Mouse (Mus musculus) erythroid progenitor cell, adult 5-6 weeks (primary cell): ENCODE data around the gene Dcaf17. TPM values are rescaled to one million over a fixed set of nuclear protein-coding genes. Genes with fewer than 3 reads are reported as not detected.

Source experiments
- ATAC-seq: replicated peaks from 2 replicates; pipeline ENCODE4 v1.8.0; 2016; ENCODE audit warnings: moderate number of reproducible peaks, mild to moderate bottlenecking, moderate TSS enrichment, inconsistent platforms; ENCODE audit not compliant: poor library complexity, low FRiP score, severe bottlenecking
- total RNA-seq, 2 experiments: library from RNA; stranded (forward) in 1 of 2; stranded (reverse) in 1 of 2; fragments of 150-400 nt in 1 of 2; fragments of 186-747, 209-891 nt in 1 of 2; gene quantifications; 2 replicates each; pipeline versions ENCODE4 v1.2.3 to v1.2.4; 2015 to 2017; ENCODE audit warnings: low replicate concordance in 2 of 2

Gene Dcaf17
- total RNA-seq, 2 experiments from 2014 or later = 0.84 to 8.8 TPM

- no peak for ATAC-seq
Observed at GRCm38 (mm10) chr2:71116151-71116550, 61.0 kb downstream of the Dcaf17 start.

- ATAC-seq = no peak
Observed at GRCm38 (mm10) chr2:71117797-71118708, 62.9 kb downstream of the Dcaf17 start, which contains the start of gene Cybrd1. Gene Cybrd1 (plus strand): TSS chr2:71117923.

GRCm38 (mm10) chr2:71120844-71121243, 65.7 kb downstream of the Dcaf17 start:
- no peak for ATAC-seq

- no peak for ATAC-seq
Observed at GRCm38 (mm10) chr2:71121406-71121805, 66.3 kb downstream of the Dcaf17 start.

GRCm38 (mm10) chr2:71122268-71123029, 67.3 kb downstream of the Dcaf17 start:
- no peak for ATAC-seq

- ATAC-seq = no peak
Observed at GRCm38 (mm10) chr2:71123591-71123990, 68.5 kb downstream of the Dcaf17 start.

- no peak for ATAC-seq
Observed at GRCm38 (mm10) chr2:71127779-71128534, 72.8 kb downstream of the Dcaf17 start.

GRCm38 (mm10) chr2:71130366-71130765, 75.2 kb downstream of the Dcaf17 start:
- no peak for ATAC-seq

- ATAC-seq = no peak
Observed at GRCm38 (mm10) chr2:71131866-71132496, 76.9 kb downstream of the Dcaf17 start.

- no peak for ATAC-seq
Observed at GRCm38 (mm10) chr2:71134041-71134505, 78.9 kb downstream of the Dcaf17 start.

GRCm38 (mm10) chr2:71134836-71135235, 79.7 kb downstream of the Dcaf17 start:
- no peak for ATAC-seq

- ATAC-seq = no peak
Observed at GRCm38 (mm10) chr2:71140622-71141021, 85.5 kb downstream of the Dcaf17 start.

GRCm38 (mm10) chr2:71142410-71142809, 87.3 kb downstream of the Dcaf17 start:
- ATAC-seq = no peak

GRCm38 (mm10) chr2:71145853-71146252, 90.7 kb downstream of the Dcaf17 start:
- no peak for ATAC-seq

- ATAC-seq = no peak
Observed at GRCm38 (mm10) chr2:71146266-71146665, 91.1 kb downstream of the Dcaf17 start.

- ATAC-seq = no peak
Observed at GRCm38 (mm10) chr2:71147816-71148215, 92.7 kb downstream of the Dcaf17 start.
